Mouse (Mus musculus) layer of hippocampus, postnatal 25 days (tissue): Measurements from ENCODE around the gene Gm3696. TPM values are rescaled to one million over a fixed set of nuclear protein-coding genes. Genes with fewer than 3 reads are reported as not detected.
"Not testable (repeated sequence)": the region's sequence is repeated elsewhere in the genome, so short reads cannot be mapped to it uniquely, and the experiment has no call there.

ENCODE experiments used
- DNase-seq, 2 experiments: peaks; one replicate each; pipeline ENCODE4 v3.0.0; 2022; ENCODE audit warnings: mixed read lengths in 2 of 2, low spot score in 1 of 2; ENCODE audit errors: extremely low spot score in 1 of 2
- total RNA-seq, 2 experiments: library from RNA; stranded (reverse); gene quantifications; 2 replicates each; pipeline ENCODE4 v1.2.3; 2021

Gene Gm3696
- total RNA-seq: 1 to 10 TPM; 2.0 to 4.4 TPM

DNA sequence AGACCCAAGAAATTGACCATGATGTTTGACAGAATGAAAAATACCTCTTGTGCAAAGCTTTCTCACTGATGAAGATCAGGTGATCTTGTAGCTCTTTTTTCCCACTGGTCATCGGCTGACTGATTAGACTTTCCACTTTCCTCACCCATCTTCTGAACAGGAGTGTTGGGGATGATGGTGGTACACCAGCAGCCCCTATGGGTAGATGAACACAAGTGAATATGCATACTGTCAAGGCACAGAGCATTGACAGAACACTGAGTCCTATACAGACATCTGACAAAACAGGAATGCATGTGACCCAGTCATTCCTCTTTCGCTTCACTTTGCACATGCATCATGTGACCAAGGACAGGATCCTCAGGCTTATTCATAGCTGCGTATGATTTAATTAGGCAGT is at the start of gene Gm3696:
Gm3696 (minus strand) TSS at position 101 of the 400 bp plus-strand sequence.
- DNase-seq: not testable (repeated sequence)

DNA sequence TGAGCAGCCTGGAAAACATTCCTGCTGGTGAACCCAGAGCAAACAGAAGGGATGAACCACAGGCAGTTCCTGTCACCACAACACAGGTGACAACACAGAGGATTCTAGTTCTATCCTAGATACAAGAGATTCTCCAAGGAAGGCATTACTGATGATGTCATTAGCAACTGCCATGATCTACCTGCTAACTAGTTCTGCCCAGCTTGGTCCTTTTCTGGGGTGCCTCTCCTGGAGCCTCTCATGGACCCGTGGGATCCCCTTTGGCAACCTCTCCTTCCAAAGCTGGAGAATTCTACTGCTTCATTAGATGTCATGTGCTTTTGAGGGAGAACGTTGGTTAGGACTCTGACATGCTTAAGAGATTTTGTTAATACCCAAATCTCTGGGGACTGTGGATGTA is 24.9 kb upstream of the Gm3696 start, which contains the start of gene Gm6676:
Gm6676 (minus strand) TSS at position 101 of the 400 bp plus-strand sequence.
- not testable (repeated sequence) for DNase-seq

DNA sequence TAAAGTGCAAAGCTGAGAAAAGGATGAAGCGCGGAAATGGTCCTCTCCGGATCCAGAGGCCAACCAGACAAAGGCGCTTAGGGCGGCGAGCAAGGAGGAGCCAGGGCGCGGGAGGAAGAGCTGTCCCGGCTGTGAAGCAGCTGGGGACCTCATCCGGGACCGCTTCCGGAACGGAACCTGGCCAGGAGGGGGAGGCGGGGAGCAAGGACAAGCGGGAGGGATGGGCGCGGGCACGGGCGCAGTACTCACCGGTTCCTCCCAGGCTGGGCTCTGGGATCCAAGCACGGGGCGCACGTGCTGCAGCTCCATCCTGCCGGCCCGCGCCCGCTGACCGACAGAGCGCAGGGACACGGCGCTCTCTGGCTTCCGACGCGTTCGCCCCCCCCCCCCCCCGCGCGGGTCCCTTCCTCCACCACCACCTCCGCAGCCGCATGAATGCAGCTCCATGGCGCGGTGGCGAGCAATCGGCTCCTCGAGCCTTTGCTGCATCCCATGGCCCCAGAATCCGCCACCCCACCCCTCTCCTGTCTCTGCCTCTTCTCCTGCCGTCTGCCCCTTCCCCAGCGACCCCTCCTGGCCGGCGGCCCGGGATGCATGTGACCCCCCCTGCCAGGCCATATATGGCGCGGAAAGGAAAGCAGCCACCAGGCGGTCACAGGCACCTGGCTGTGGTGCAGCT is 4.8 kb upstream of the Gm3696 start:
- peak in 1 of 2 experiments; percentile 4 for DNase-seq

DNA sequence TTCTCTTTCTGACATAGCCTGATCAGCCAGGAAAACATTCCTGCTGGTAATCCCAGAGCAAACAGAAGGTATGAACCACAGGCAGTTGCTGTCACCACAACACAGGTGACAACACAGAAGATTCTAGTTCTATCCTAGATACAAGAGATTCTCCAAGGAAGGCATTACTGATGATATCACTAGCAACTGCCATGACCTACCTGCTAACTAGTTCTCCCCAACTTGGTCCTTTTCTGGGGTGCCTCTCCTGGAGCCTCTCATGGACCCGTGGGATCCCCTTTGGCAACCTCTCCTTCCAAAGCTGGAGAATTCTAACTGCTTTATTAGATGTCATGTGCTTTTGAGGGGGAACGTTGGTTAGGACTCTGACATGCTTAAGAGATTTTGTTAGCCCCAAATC is 55.6 kb downstream of the Gm3696 start, which contains the start of gene Gm3685:
Gm3685 (minus strand) TSS at position 101 of the 400 bp plus-strand sequence.
- DNase-seq: not testable (repeated sequence)

Other genes starting within 250 kb of the Gm3696 start
- gene Gm3667, start 210.7 kb downstream of the Gm3696 start, total RNA-seq: 1 to 10 TPM in 1 of 2 experiments, under 1 TPM in 1; 0.98 to 2.1 TPM
- gene Gm6356, start 126.8 kb downstream of the Gm3696 start, total RNA-seq: not detected
- gene Gm10406, start 73.2 kb downstream of the Gm3696 start, total RNA-seq: under 1 TPM; 0.37 to 0.77 TPM
- gene Gm3685, start 55.7 kb downstream of the Gm3696 start, total RNA-seq: not detected
- not detected for gene Gm6676, start 24.8 kb upstream of the Gm3696 start, total RNA-seq
- 1 to 10 TPM; 1.3 to 1.6 TPM for gene Gm3512, start 73.9 kb upstream of the Gm3696 start, total RNA-seq
- gene Gm16434, start 93.9 kb upstream of the Gm3696 start, total RNA-seq: not detected
- gene Gm3727, start 164.1 kb upstream of the Gm3696 start, total RNA-seq: not detected
- gene Gm3739, start 214.4 kb upstream of the Gm3696 start, total RNA-seq: under 1 TPM; 0.49 to 0.52 TPM
- gene Gm5797, start 231.8 kb upstream of the Gm3696 start, total RNA-seq: not detected